Mouse (Mus musculus) forebrain, embryonic 10.5 days (tissue): ENCODE results near the gene Ifitm5. TPM values are rescaled to one million over a fixed set of nuclear protein-coding genes. Genes with fewer than 3 reads are reported as not detected.

Source experiments
- DNase-seq: peaks from one replicate; pipeline ENCODE4 v3.0.0-alpha.2; 2017; ENCODE audit warnings: low spot score; ENCODE audit errors: extremely low spot score
- H3K27ac ChIP-seq: fragments of 300-500 bp; sonication (generic); 2 replicates; pipeline ENCODE4 v1.5.1; 2016; ENCODE audit warnings: mild to moderate bottlenecking
- H3K27me3 ChIP-seq: fragments of 300-500 bp; sonication (generic); 2 replicates; pipeline ENCODE4 v1.6.1; 2016; ENCODE audit warnings: mild to moderate bottlenecking; ENCODE audit not compliant: poor library complexity, severe bottlenecking
- H3K36me3 ChIP-seq: fragments of 300-500 bp; sonication (generic); replicated peaks from 2 replicates; pipeline ENCODE4 v1.6.1; 2016; ENCODE audit warnings: mild to moderate bottlenecking, moderate library complexity
- H3K4me1 ChIP-seq: fragments of 300-500 bp; sonication (generic); 2 replicates; pipeline ENCODE4 v1.6.1; 2016
- H3K4me3 ChIP-seq: fragments of 300-500 bp; sonication (generic); 2 replicates; pipeline ENCODE4 v1.5.1; 2016; ENCODE audit warnings: mild to moderate bottlenecking, moderate library complexity
- H3K9me3 ChIP-seq: fragments of 300-500 bp; sonication (generic); 2 replicates; pipeline ENCODE4 v1.6.1; 2016; ENCODE audit warnings: mild to moderate bottlenecking, moderate library complexity
- WGBS: fragments of 180-500 bp; shearing (Covaris S2); methylation state at CpG from one replicate; pipeline ENCODE4 v1.1.7; 2016; 5-methylcytosine and 5-hydroxymethylcytosine counted together
- polyA plus RNA-seq: library from polyadenylated mRNA; unstranded; fragments of >200 nt; fragmentation: Nextera tagmentation; extraction: Ambion mirVana; gene quantifications from 2 replicates; pipeline ENCODE4 v1.2.1, GENCODE M21; 2016

The Ifitm5 gene
- polyA plus RNA-seq, 1 experiment from 2014 or later = 2.0 TPM

- H3K27ac ChIP-seq = peak within 1 kb of the TSS; percentile 81
- WGBS = 28% methylated on average over 11 of the region's 11 CpGs
- H3K4me3 ChIP-seq = peak within 1 kb of the TSS; percentile 56
- DNase-seq = no peak
- peaks cover 7% of the 10 kb centered on the region for H3K36me3 ChIP-seq
- H3K9me3 ChIP-seq = no peaks in the 10 kb centered on the region
- H3K4me1 ChIP-seq = peaks cover 77% of the 10 kb centered on the region
- H3K27me3 ChIP-seq = peaks cover 28% of the 10 kb centered on the region
These were observed 5.9 kb upstream of the Ifitm5 start, which contains the start of the genes Gm45717 and Ifitm2 for GRCm38 (mm10) chr7:140955758-140956555. TSS of gene Gm45717 (minus strand) at chr7:140955937. TSS of gene Ifitm2 (minus strand) at chr7:140955987.

GRCm38 (mm10) chr7:140955342-140955741 lies 5.3 kb upstream of the Ifitm5 start:
- Histone ChIP-seq H3K4me3 (peak overlapping the region; percentile 56), H3K9me3 (no peaks in the 10 kb centered on the region), H3K27ac (peak overlapping the region; percentile 81), H3K4me1 (peaks cover 84% of the 10 kb centered on the region), H3K36me3 (peaks cover 7% of the 10 kb centered on the region), H3K27me3 (peaks cover 28% of the 10 kb centered on the region)
- no peak for DNase-seq
- 4% methylated on average over 17 of the region's 17 CpGs for WGBS

- no peak for DNase-seq
- peak overlapping the region; percentile 56 for H3K4me3 ChIP-seq
- no peaks in the 10 kb centered on the region for H3K9me3 ChIP-seq
- H3K36me3 ChIP-seq = peaks cover 13% of the 10 kb centered on the region
- peaks cover 84% of the 10 kb centered on the region for H3K4me1 ChIP-seq
- H3K27me3 ChIP-seq = peaks cover 28% of the 10 kb centered on the region
- 10% methylated on average over 9 of the region's 9 CpGs for WGBS
- H3K27ac ChIP-seq = peak overlapping the region; percentile 37
These were observed 4.6 kb upstream of the Ifitm5 start for GRCm38 (mm10) chr7:140954733-140955071.

GRCm38 (mm10) chr7:140953800-140954732 lies 4.0 kb upstream of the Ifitm5 start:
- Histone ChIP-seq H3K36me3 (peaks cover 19% of the 10 kb centered on the region), H3K4me1 (peaks cover 79% of the 10 kb centered on the region), H3K9me3 (no peaks in the 10 kb centered on the region), H3K27me3 (peaks cover 28% of the 10 kb centered on the region), H3K27ac (peak overlapping the region; percentile 37), H3K4me3 (peak overlapping the region; percentile 56)
- no peak for DNase-seq
- WGBS = 71% methylated on average over 15 of the region's 15 CpGs

GRCm38 (mm10) chr7:140953133-140953532 lies 3.0 kb upstream of the Ifitm5 start:
- H3K27me3 ChIP-seq = peaks cover 22% of the 10 kb centered on the region
- WGBS = 93% methylated on average over 11 of the region's 11 CpGs
- peaks cover 28% of the 10 kb centered on the region for H3K36me3 ChIP-seq
- H3K9me3 ChIP-seq = no peaks in the 10 kb centered on the region
- H3K27ac ChIP-seq = no peak overlapping the region
- no peak for DNase-seq
- no peak overlapping the region for H3K4me3 ChIP-seq
- peaks cover 70% of the 10 kb centered on the region for H3K4me1 ChIP-seq

GRCm38 (mm10) chr7:140952441-140952840 lies 2.4 kb upstream of the Ifitm5 start:
- Histone ChIP-seq H3K27me3 (peaks cover 15% of the 10 kb centered on the region), H3K4me3 (no peak overlapping the region), H3K36me3 (peaks cover 35% of the 10 kb centered on the region), H3K27ac (no peak overlapping the region), H3K4me1 (peaks cover 67% of the 10 kb centered on the region), H3K9me3 (no peaks in the 10 kb centered on the region)
- 89% methylated on average over 7 of the region's 7 CpGs for WGBS
- DNase-seq = no peak

- Histone ChIP-seq H3K4me3 (no peak overlapping the region), H3K9me3 (no peaks in the 10 kb centered on the region), H3K4me1 (peaks cover 64% of the 10 kb centered on the region), H3K36me3 (peaks cover 42% of the 10 kb centered on the region), H3K27me3 (peaks cover 9% of the 10 kb centered on the region), H3K27ac (no peak overlapping the region)
- WGBS = 84% methylated on average over 6 of the region's 6 CpGs
- DNase-seq = no peak
These were observed 1.7 kb upstream of the Ifitm5 start for GRCm38 (mm10) chr7:140951765-140952164.

GRCm38 (mm10) chr7:140951051-140951450 lies 960 bp upstream of the Ifitm5 start:
- no peak for DNase-seq
- Histone ChIP-seq H3K4me1 (peaks cover 59% of the 10 kb centered on the region), H3K27me3 (peaks cover 3% of the 10 kb centered on the region; the same call in 1 of the 2 replicates), H3K27ac (peak overlapping the region; percentile 70), H3K9me3 (no peaks in the 10 kb centered on the region), H3K4me3 (no peak overlapping the region), H3K36me3 (peaks cover 49% of the 10 kb centered on the region)
- WGBS = 57% methylated on average over 8 of the region's 8 CpGs

- DNase-seq = no peak
- Histone ChIP-seq H3K27me3 (no peaks in the 10 kb centered on the region), H3K27ac (no peak overlapping the region), H3K4me3 (no peak overlapping the region), H3K4me1 (peaks cover 41% of the 10 kb centered on the region), H3K9me3 (no peaks in the 10 kb centered on the region), H3K36me3 (peaks cover 61% of the 10 kb centered on the region)
- 86% methylated on average over 6 of the region's 6 CpGs for WGBS
These were observed 836 bp downstream of the Ifitm5 start for GRCm38 (mm10) chr7:140949255-140949654.

- no peak overlapping the region for H3K4me3 ChIP-seq
- peaks cover 61% of the 10 kb centered on the region for H3K36me3 ChIP-seq
- no peak for DNase-seq
- H3K4me1 ChIP-seq = peaks cover 33% of the 10 kb centered on the region
- H3K9me3 ChIP-seq = no peaks in the 10 kb centered on the region
- WGBS = 89% methylated on average over 8 of the region's 8 CpGs
- H3K27ac ChIP-seq = no peak overlapping the region
- no peaks in the 10 kb centered on the region for H3K27me3 ChIP-seq
These were observed 1.9 kb downstream of the Ifitm5 start for GRCm38 (mm10) chr7:140948161-140948560.

- no peaks in the 10 kb centered on the region for H3K9me3 ChIP-seq
- WGBS = 73% methylated on average over 7 of the region's 7 CpGs
- H3K36me3 ChIP-seq = peaks cover 55% of the 10 kb centered on the region
- H3K27ac ChIP-seq = no peak overlapping the region
- no peaks in the 10 kb centered on the region for H3K27me3 ChIP-seq
- H3K4me1 ChIP-seq = peaks cover 33% of the 10 kb centered on the region
- H3K4me3 ChIP-seq = no peak overlapping the region
- DNase-seq = no peak
These were observed 3.1 kb downstream of the Ifitm5 start for GRCm38 (mm10) chr7:140946980-140947379.

- no peak for DNase-seq
- no peaks in the 10 kb centered on the region for H3K27me3 ChIP-seq
- no peaks in the 10 kb centered on the region for H3K9me3 ChIP-seq
- peaks cover 34% of the 10 kb centered on the region for H3K4me1 ChIP-seq
- peaks cover 55% of the 10 kb centered on the region for H3K36me3 ChIP-seq
- H3K4me3 ChIP-seq = no peak overlapping the region
- WGBS = 93% methylated on average over 10 of the region's 10 CpGs
- H3K27ac ChIP-seq = no peak overlapping the region
These were observed 3.8 kb downstream of the Ifitm5 start for GRCm38 (mm10) chr7:140946311-140946710.

- no peak overlapping the region for H3K27ac ChIP-seq
- no peaks in the 10 kb centered on the region for H3K9me3 ChIP-seq
- no peaks in the 10 kb centered on the region for H3K27me3 ChIP-seq
- no peak for DNase-seq
- 91% methylated on average over 5 of the region's 5 CpGs for WGBS
- peaks cover 54% of the 10 kb centered on the region for H3K36me3 ChIP-seq
- H3K4me1 ChIP-seq = peaks cover 30% of the 10 kb centered on the region
- H3K4me3 ChIP-seq = no peak overlapping the region
These were observed 4.8 kb downstream of the Ifitm5 start for GRCm38 (mm10) chr7:140945247-140945646.
